ENCODE assay signal across 8 mouse cellular contexts in genomic region chr15:96709491-96710351, GRCm38 (mm10). TPM values are rescaled to one million over a fixed set of nuclear protein-coding genes. Genes with fewer than 3 reads are reported as not detected.
A peak's percentile ranks its signal among the peaks of the same experiment; 100 is the strongest.
DNase-seq lines count a peak whose midpoint lies in the region; ATAC-seq and TF ChIP-seq lines count a peak whose summit lies in the region.

No protein-coding gene starts in this region.

- no peak for TF ChIP-seq CTCF in cortical plate, adult 2 months (IDR thresholded peaks at IDR 0.05; ENCODE audit: extremely low read depth, insufficient read depth, low read length)

- H3K27ac ChIP-seq in cortical plate, adult 2 months (ENCODE audit: insufficient read depth, low read length): peak overlapping the region; percentile 78

- H3K4me1 ChIP-seq in cortical plate, adult 2 months (ENCODE audit: control insufficient read depth, insufficient read depth, low read length): no peaks in the 10 kb centered on the region

- peak; percentile 73 for ATAC-seq in activated CD4-positive, CD25-positive, alpha-beta regulatory T cell, adult 4 months
- peak; percentile 84 for ATAC-seq in megakaryocyte progenitor cell, adult 5-6 weeks (replicated peaks; ENCODE audit: poor library complexity)

- TF ChIP-seq POLR2A in cortical plate, adult 2 months (IDR thresholded peaks at IDR 0.05; ENCODE audit: extremely low read depth, insufficient read depth, low read length): peak; percentile 63; the same call in 1 of the 2 replicates

- H3K4me3 ChIP-seq in cortical plate, adult 2 months (ENCODE audit: insufficient read depth, low read length): peak overlapping the region; percentile 41

- DNase-seq in gastrocnemius, adult 8-10 months (ENCODE audit: low spot score in 2 of 2): peak; percentile 95 to 97
- peak; percentile 99 for DNase-seq in induced T-regulatory cell, adult 2 months (ENCODE audit: low read depth)
- DNase-seq in left cerebral cortex, adult 9 months (ENCODE audit: low spot score in 2 of 2): peak; percentile 95 to 97
- DNase-seq in right cerebral cortex, postnatal 14 days: peak; percentile 99
- DNase-seq in urinary bladder, postnatal 36 days (ENCODE audit: low spot score in 2 of 2): peak; percentile 96 to 98

RNA-seq across cellular contexts. Expression of gene Slc38a2, which starts 10.2 kb away (rescaled TPM):
- 10 to 100 TPM; 36.1 to 47.0 TPM for polyA plus RNA-seq in activated CD4-positive, CD25-positive, alpha-beta regulatory T cell, adult 4 months (2017; shearing (Covaris generic))
- 52.4 and 58.6 TPM in 2 replicates for polyA plus RNA-seq in cortical plate, adult 2 months (2012; rRNA removed)
- total RNA-seq in gastrocnemius, adult 8-10 months (2022): 100 to 1,000 TPM in 1 of 4 experiments, 10 to 100 TPM in 3; 60.8 to 209 (median 73.5) TPM
- total RNA-seq in megakaryocyte progenitor cell, adult 5-6 weeks (2015): 149 and 157 TPM in 2 replicates
- total RNA-seq in megakaryocyte progenitor cell, adult 5-6 weeks (2017): 70.7 and 73.4 TPM in 2 replicates

Comparison
In these comparisons a context has a peak if more than half of its experiments do, and no peak if none do; other contexts are left out.
1. Peak in every context shown above with its lines: DNase-seq, ATAC-seq, H3K4me3 ChIP-seq and H3K27ac ChIP-seq.